Mouse (Mus musculus): ENCODE measurements around the gene Tmem179. TPM values are rescaled to one million over a fixed set of nuclear protein-coding genes. Genes with fewer than 3 reads are reported as not detected.

Tmem179 gene
- polyA plus RNA-seq (2017; shearing (Covaris generic)), result under 1 TPM; 0.13 to 0.81 TPM

DNA sequence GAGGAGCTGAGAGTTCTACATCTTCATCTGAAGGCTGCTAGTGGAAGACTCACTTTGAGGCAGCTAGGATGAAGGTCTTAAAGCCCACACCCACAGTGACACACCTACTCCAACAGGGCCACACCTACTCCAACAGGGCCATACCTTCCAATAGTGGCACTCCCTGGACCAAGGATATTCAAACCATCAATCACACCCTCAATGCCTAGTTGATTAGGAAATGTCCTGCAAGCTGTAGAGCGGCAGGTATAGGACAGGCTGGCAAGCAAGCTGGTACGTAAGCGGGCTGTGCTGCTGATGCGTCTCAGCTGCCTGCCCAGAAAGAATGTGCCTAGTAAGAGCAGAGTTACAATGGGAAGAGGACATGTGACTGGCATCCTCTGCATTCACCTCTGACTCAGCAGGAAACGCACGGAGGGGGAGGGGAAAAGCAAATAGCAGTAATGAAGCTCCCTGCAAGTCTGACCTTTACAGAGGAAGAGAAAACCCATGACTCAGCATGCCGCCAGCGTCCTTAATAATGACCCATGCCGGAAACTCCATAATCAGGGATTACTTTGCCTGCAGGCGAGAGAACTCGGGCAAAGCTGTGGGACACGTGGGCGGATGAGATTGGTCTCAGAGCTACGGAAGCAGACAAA is at the start of gene Tmem179:
Gene Tmem179, minus strand, starts transcription at position 51 of the 641 bp plus-strand sequence.

DNA sequence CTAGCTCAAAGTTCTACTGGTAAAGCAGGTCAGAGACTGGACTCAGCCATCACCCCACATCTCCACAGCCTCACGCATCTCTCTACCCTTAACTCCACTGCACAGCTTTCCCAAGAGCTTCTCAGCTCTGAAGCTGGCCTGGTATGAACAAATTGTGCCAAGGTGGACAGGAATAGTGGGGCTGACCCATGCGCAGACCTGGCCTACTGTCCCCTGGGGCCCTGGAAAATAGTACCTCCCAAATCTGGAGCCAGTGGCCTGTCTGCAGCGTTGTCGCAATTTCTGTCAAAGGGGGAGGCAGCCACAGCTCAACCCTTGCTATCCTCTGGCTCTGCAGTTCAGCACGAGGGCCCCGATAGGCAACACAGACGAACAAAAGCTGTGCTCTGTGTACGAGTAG is 27.4 kb downstream of the Tmem179 start, which contains the start of gene A530016L24Rik:
Gene A530016L24Rik, plus strand, starts transcription at position 315 of the 400 bp plus-strand sequence.

Other genes starting within 250 kb of the Tmem179 start
- under 1 TPM in 1 of 2 experiments, not detected in 1; 0.44 TPM for gene A530016L24Rik, start 27.3 kb downstream of the Tmem179 start, polyA plus RNA-seq (2017; shearing (Covaris generic))
- gene Inf2, start 72.0 kb upstream of the Tmem179 start, polyA plus RNA-seq (2017; shearing (Covaris generic)), result 10 to 100 TPM; 13.0 to 22.7 TPM
- gene Adssl1, start 103.3 kb upstream of the Tmem179 start, polyA plus RNA-seq (2017; shearing (Covaris generic)), result 1 to 10 TPM; 1.8 to 5.6 TPM
- gene Siva1, start 127.9 kb upstream of the Tmem179 start, polyA plus RNA-seq (2017; shearing (Covaris generic)), result 10 to 100 TPM; 33.8 to 36.5 TPM
- gene Akt1, start 158.1 kb upstream of the Tmem179 start, polyA plus RNA-seq (2017; shearing (Covaris generic)), result 100 to 1,000 TPM; 163 to 181 TPM
- gene Zbtb42, start 162.1 kb upstream of the Tmem179 start, polyA plus RNA-seq (2017; shearing (Covaris generic)), result 1 to 10 TPM; 3.5 to 5.5 TPM
- 10 to 100 TPM in 1 of 2 experiments, 1 to 10 TPM in 1; 9.6 to 20.3 TPM for gene Cep170b, start 203.7 kb upstream of the Tmem179 start, polyA plus RNA-seq (2017; shearing (Covaris generic))
- 10 to 100 TPM in 1 of 2 experiments, 1 to 10 TPM in 1; 1.3 to 18.1 TPM for gene Pld4, start 243.9 kb upstream of the Tmem179 start, polyA plus RNA-seq (2017; shearing (Covaris generic))